Mouse (Mus musculus) lung, postnatal 0 days (tissue): ENCODE data around the gene Apc2. TPM values are rescaled to one million over a fixed set of nuclear protein-coding genes. Genes with fewer than 3 reads are reported as not detected.

Experiments
- ATAC-seq: fragments of 200-750 bp; cut with Nextera tagmentation; 2 replicates; pipeline ENCODE4 v1.8.0; 2017; ENCODE audit warnings: moderate library complexity
- DNase-seq: peaks from one replicate; pipeline ENCODE4 v3.0.0-alpha.2; 2016; ENCODE audit warnings: low spot score
- H3K27ac ChIP-seq: fragments of 300-500 bp; sonication (generic); 2 replicates; pipeline ENCODE4 v1.5.1; 2014; ENCODE audit warnings: antibody characterized with exemption, mild to moderate bottlenecking, low read length, mixed read lengths
- H3K27me3 ChIP-seq: fragments of 300-500 bp; sonication (generic); replicated peaks from 2 replicates; pipeline ENCODE4 v1.6.1; 2014; ENCODE audit warnings: low read length, mixed read lengths; ENCODE audit not compliant: insufficient read depth
- H3K36me3 ChIP-seq: fragments of 300-500 bp; sonication (generic); 2 replicates; pipeline ENCODE4 v1.6.1; 2014; ENCODE audit warnings: low read length, mixed read lengths; ENCODE audit not compliant: insufficient read depth
- H3K4me1 ChIP-seq: fragments of 300-500 bp; sonication (generic); 2 replicates; pipeline ENCODE4 v1.6.1; 2014; ENCODE audit warnings: antibody characterized with exemption, low read depth, low read length, mixed read lengths; ENCODE audit not compliant: insufficient read depth
- H3K4me2 ChIP-seq: fragments of 300-500 bp; sonication (generic); replicated peaks from 2 replicates; pipeline ENCODE4 v1.6.1; 2014; ENCODE audit warnings: low read depth, mild to moderate bottlenecking, low read length, moderate library complexity, mixed read lengths
- H3K4me3 ChIP-seq: fragments of 300-500 bp; sonication (generic); 2 replicates; pipeline ENCODE4 v1.5.1; 2014; ENCODE audit warnings: low read depth, low read length
- H3K9ac ChIP-seq: fragments of 300-500 bp; sonication (generic); replicated peaks from 2 replicates; pipeline ENCODE4 v1.6.1; 2014; ENCODE audit warnings: low read depth, mild to moderate bottlenecking
- H3K9me3 ChIP-seq: fragments of 300-500 bp; sonication (generic); 2 replicates; pipeline ENCODE4 v1.6.1; 2016; ENCODE audit warnings: low read length, mixed read lengths
- CTCF ChIP-seq: IDR thresholded peaks from 2 replicates; pipeline ENCODE4 v1.5.1; 2016; ENCODE audit warnings: antibody characterized with exemption, mild to moderate bottlenecking
- EP300 ChIP-seq: IDR thresholded peaks from 2 replicates; pipeline ENCODE4 v1.6.1; 2016; ENCODE audit warnings: antibody characterized with exemption, mild to moderate bottlenecking, control low read depth
- WGBS: fragments of 180-500 bp; shearing (Covaris S2); extraction: QIAGEN DNeasy Blood & Tissue Kit; methylation state at CpG from one replicate; pipeline ENCODE4 v1.1.7; 2014; 5-methylcytosine and 5-hydroxymethylcytosine counted together
- polyA plus RNA-seq: library from polyadenylated mRNA; unstranded; fragments of >200 nt; fragmentation: Nextera tagmentation; extraction: Ambion mirVana; gene quantifications from 2 replicates; pipeline ENCODE4 v1.2.1, GENCODE M21; 2015

Apc2 gene
- polyA plus RNA-seq, 1 experiment from 2014 or later, result 0.85 TPM

DNA sequence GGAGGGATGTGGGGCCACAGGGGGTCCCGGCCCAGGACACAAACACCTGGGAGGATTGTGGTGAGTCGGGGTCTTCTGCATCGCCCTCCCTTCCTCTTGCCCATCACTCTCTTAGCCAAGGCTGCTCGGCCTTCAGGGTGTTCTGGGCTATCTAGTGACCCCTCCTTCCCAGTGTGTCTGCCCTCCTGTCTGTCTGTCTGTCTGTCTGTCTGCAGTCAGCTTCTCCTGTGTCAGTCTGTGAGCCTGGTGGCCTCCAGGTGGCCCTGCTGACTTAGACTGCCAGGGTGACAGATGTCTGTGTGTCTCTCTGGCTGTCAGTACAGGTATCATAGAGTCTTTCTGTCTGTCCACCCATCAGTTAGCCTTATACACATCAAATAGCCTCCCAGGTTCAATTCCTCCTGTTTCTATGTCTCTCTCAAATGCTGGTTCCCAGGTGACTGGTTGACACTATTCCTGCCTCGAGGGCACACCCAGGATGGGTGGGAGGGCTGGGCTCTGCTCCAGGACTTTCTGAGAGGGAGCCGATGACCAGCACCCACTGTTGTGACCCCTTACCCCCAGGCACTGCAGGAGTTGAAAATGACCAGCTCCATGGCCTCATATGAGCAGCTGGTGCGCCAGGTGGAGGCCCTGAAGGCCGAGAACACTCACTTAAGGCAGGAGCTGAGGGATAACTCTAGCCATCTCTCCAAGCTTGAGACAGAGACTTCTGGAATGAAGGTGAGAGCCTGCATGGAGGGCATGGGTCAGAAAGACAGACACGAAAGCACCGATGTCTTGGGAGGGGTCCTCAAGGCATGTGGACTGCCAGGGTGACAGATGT, 5.7 kb downstream of the Apc2 start:
- Histone ChIP-seq H3K9me3 (no peaks in the 10 kb centered on the region), H3K27ac (peak overlapping the region; percentile 51; the same call in 1 of the 2 replicates), H3K4me2 (no peak overlapping the region), H3K27me3 (peaks cover 41% of the 10 kb centered on the region), H3K36me3 (no peaks in the 10 kb centered on the region), H3K9ac (no peak overlapping the region), H3K4me3 (no peak overlapping the region), H3K4me1 (peaks cover 5% of the 10 kb centered on the region; the same call in 1 of the 2 replicates)
- DNase-seq (peak; percentile 4), ATAC-seq (no peak)
- WGBS, result 77% methylated on average over 10 of the region's 10 CpGs
- no peak for TF ChIP-seq EP300
- no peak for TF ChIP-seq CTCF

GRCm38 (mm10) chr10:80302082-80302355, 6.2 kb downstream of the Apc2 start:
- Histone ChIP-seq H3K27ac (peak overlapping the region; percentile 51; the same call in 1 of the 2 replicates), H3K9ac (no peak overlapping the region), H3K4me1 (peaks cover 5% of the 10 kb centered on the region; the same call in 1 of the 2 replicates), H3K36me3 (no peaks in the 10 kb centered on the region), H3K4me3 (no peak overlapping the region), H3K9me3 (no peaks in the 10 kb centered on the region), H3K27me3 (peaks cover 41% of the 10 kb centered on the region), H3K4me2 (0 out of 2 replicates have a peak overlapping the region, but pooled peaks have one; percentile 14)
- DNase-seq (no peak), ATAC-seq (no peak)
- TF ChIP-seq EP300, result no peak
- no peak for TF ChIP-seq CTCF
- WGBS, result 36% methylated on average over 5 of the region's 5 CpGs

DNA sequence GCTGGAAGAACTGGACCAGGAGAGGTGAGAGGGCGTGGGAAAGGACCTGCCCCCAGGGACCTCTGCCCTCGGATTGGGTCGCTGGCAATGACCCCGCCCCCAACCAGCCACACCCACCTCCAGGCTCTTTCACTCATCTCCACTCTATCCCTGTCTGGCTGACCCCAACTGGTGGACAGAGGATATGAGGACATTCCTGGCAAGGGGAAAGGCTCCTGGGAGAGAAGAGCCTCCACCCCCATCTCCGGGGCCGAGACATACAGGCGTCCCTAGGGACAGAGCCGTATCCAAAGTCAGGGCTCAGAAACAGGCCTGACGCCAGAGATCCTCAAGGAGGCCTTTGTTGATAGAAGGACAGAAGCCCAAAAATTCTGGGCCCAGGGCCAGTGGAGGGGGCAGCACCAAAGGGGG, 6.7 kb downstream of the Apc2 start:
- Histone ChIP-seq H3K9ac (no peak overlapping the region), H3K36me3 (no peaks in the 10 kb centered on the region), H3K9me3 (no peaks in the 10 kb centered on the region), H3K27me3 (peaks cover 38% of the 10 kb centered on the region), H3K4me1 (peaks cover 5% of the 10 kb centered on the region; the same call in 1 of the 2 replicates), H3K4me2 (0 out of 2 replicates have a peak overlapping the region, but pooled peaks have one; percentile 14), H3K27ac (peak overlapping the region; percentile 54), H3K4me3 (no peak overlapping the region)
- TF ChIP-seq CTCF, result no peak; the same call in 1 of the 2 replicates
- TF ChIP-seq EP300, result peak; percentile 45; the same call in 1 of the 2 replicates
- 5% methylated on average over 9 of the region's 9 CpGs for WGBS
- DNase-seq (peak; percentile 93), ATAC-seq (peak; percentile 91)

DNA sequence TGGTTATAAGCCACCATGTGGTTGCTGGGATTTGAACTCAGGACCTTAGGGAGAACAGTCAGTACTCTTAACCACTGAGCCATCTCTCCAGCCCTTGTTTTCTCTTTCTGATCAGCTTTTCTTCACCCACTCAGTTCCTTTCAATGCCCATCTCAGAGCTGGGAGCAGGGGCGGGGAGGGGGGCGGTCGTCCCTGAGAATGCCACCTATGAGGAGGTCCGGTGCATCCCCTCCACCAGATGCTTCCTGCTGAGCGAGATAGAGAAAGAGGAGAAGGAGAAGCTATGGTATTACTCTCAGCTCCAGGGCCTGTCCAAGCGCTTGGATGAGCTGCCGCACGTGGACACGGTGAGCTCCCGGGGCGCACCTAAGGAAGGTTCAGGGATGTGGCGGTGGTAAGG, 8.7 kb downstream of the Apc2 start:
- ATAC-seq (no peak), DNase-seq (no peak)
- no peaks in the 10 kb centered on the region for H3K9me3 ChIP-seq
- no peak overlapping the region for H3K4me2 ChIP-seq
- H3K36me3 ChIP-seq, result no peaks in the 10 kb centered on the region
- peaks cover 5% of the 10 kb centered on the region; the same call in 1 of the 2 replicates for H3K4me1 ChIP-seq
- no peak overlapping the region for H3K4me3 ChIP-seq
- no peak for TF ChIP-seq EP300
- TF ChIP-seq CTCF, result no peak
- no peak overlapping the region for H3K27ac ChIP-seq
- no peak overlapping the region for H3K9ac ChIP-seq
- H3K27me3 ChIP-seq, result peaks cover 23% of the 10 kb centered on the region
- WGBS, result 20% methylated on average over 12 of the region's 12 CpGs

- no peak for DNase-seq
- Histone ChIP-seq H3K36me3 (no peaks in the 10 kb centered on the region), H3K4me3 (no peak overlapping the region), H3K4me1 (peaks cover 5% of the 10 kb centered on the region; the same call in 1 of the 2 replicates), H3K9ac (no peak overlapping the region), H3K4me2 (no peak overlapping the region), H3K27me3 (peaks cover 19% of the 10 kb centered on the region), H3K9me3 (no peaks in the 10 kb centered on the region), H3K27ac (no peak overlapping the region)
- TF ChIP-seq CTCF, result no peak
- no peak for TF ChIP-seq EP300
- ATAC-seq, result no peak
- 8% methylated on average over 25 of the region's 25 CpGs for WGBS
Observed at GRCm38 (mm10) chr10:80304862-80305261, 9.1 kb downstream of the Apc2 start.

- peaks cover 44% of the 10 kb centered on the region for H3K27me3 ChIP-seq
- no peak overlapping the region for H3K4me3 ChIP-seq
- no peaks in the 10 kb centered on the region for H3K36me3 ChIP-seq
- TF ChIP-seq EP300 (no peak), CTCF (no peak)
- DNase-seq, result no peak
- WGBS, result 77% methylated on average over 13 of the region's 16 CpGs
- H3K4me2 ChIP-seq, result no peak overlapping the region
- no peak overlapping the region for H3K27ac ChIP-seq
- ATAC-seq, result no peak
- peaks cover 10% of the 10 kb centered on the region; the same call in 1 of the 2 replicates for H3K4me1 ChIP-seq
- no peak overlapping the region for H3K9ac ChIP-seq
- H3K9me3 ChIP-seq, result no peaks in the 10 kb centered on the region
Observed at GRCm38 (mm10) chr10:80311560-80311959, 15.8 kb downstream of the Apc2 start.
